Mouse (Mus musculus) heart, postnatal 25 days (tissue): Measurements from ENCODE around the gene 4931409K22Rik. TPM values are rescaled to one million over a fixed set of nuclear protein-coding genes. Genes with fewer than 3 reads are reported as not detected.

ENCODE experiments used
- DNase-seq: peaks from one replicate; pipeline ENCODE4 v3.0.0; 2022; ENCODE audit warnings: low spot score
- intact Hi-C: fragments of 180-260 bp; cut with DNase I; formaldehyde crosslinking; loops from one replicate; pipeline ENCODE4 v1.15.1; 2025
- total RNA-seq, 2 experiments: library from RNA; stranded (reverse); gene quantifications; 2 replicates each; pipeline ENCODE4 v1.2.3; 2021

4931409K22Rik gene
- total RNA-seq, 2 experiments from 2014 or later: not detected

- intact Hi-C loops: no loop called here
- DNase-seq: no peak
Observed at GRCm38 (mm10) chr5:24551317-24551688, 5.3 kb downstream of the 4931409K22Rik start.

GRCm38 (mm10) chr5:24550598-24551316 lies 5.9 kb downstream of the 4931409K22Rik start:
- intact Hi-C loops: no loop called here
- DNase-seq: no peak

GRCm38 (mm10) chr5:24542643-24543042 lies 14.0 kb downstream of the 4931409K22Rik start:
- DNase-seq: no peak
- intact Hi-C loops: no loop called here

GRCm38 (mm10) chr5:24541144-24541569 lies 15.5 kb downstream of the 4931409K22Rik start:
- DNase-seq: no peak
- intact Hi-C loops: no loop called here

GRCm38 (mm10) chr5:24540387-24541143 lies 16.0 kb downstream of the 4931409K22Rik start, which contains the start of gene Asb10:
Gene Asb10 (minus strand): TSS chr5:24540978.
- intact Hi-C loops: no loop called here
- peak; percentile 55 for DNase-seq

- no peak for DNase-seq
- intact Hi-C loops: no loop called here
Observed at GRCm38 (mm10) chr5:24539571-24540296, 16.9 kb downstream of the 4931409K22Rik start.

GRCm38 (mm10) chr5:24537618-24538017 lies 19.0 kb downstream of the 4931409K22Rik start:
- intact Hi-C loops: no loop called here
- DNase-seq: no peak

- DNase-seq: no peak
- intact Hi-C loops: no loop called here
Observed at GRCm38 (mm10) chr5:24536511-24536910, 20.1 kb downstream of the 4931409K22Rik start.

GRCm38 (mm10) chr5:24535731-24536130 lies 20.9 kb downstream of the 4931409K22Rik start:
- DNase-seq: no peak
- intact Hi-C loops: no loop called here

GRCm38 (mm10) chr5:24534292-24534691 lies 22.3 kb downstream of the 4931409K22Rik start:
- intact Hi-C loops: loop anchor here (5.0 kb wide), 3 partner anchors 43 to 118 kb away; partner anchors contain the start of gene Abcf2

GRCm38 (mm10) chr5:24533391-24533790 lies 23.2 kb downstream of the 4931409K22Rik start:
- intact Hi-C loops: loop anchor here (5.0 kb wide), 3 partner anchors 44 to 119 kb away; partner anchors contain the start of gene Abcf2
- DNase-seq: no peak

More at GRCm38 (mm10) chr5:24534292-24534691, 22.3 kb downstream of the 4931409K22Rik start:
- DNase-seq: no peak

GRCm38 (mm10) chr5:24530042-24530689 lies 26.4 kb downstream of the 4931409K22Rik start:
- peak; percentile 79 for DNase-seq
- intact Hi-C loops: loop anchor here (1.0 to 5.0 kb wide), 4 partner anchors 20 to 122 kb away; partner anchors contain the start of gene Abcf2

- DNase-seq: no peak
- intact Hi-C loops: no loop called here
Observed at GRCm38 (mm10) chr5:24527780-24528179, 28.8 kb downstream of the 4931409K22Rik start.

- intact Hi-C loops: no loop called here
- DNase-seq: no peak
Observed at GRCm38 (mm10) chr5:24526889-24527230, 29.7 kb downstream of the 4931409K22Rik start, which contains the start of gene Gbx1. Gene Gbx1 (minus strand): TSS chr5:24527202.

- DNase-seq: no peak
- intact Hi-C loops: no loop called here
Observed at GRCm38 (mm10) chr5:24526190-24526888, 30.3 kb downstream of the 4931409K22Rik start.

- intact Hi-C loops: no loop called here
- no peak for DNase-seq
Observed at GRCm38 (mm10) chr5:24525360-24526189, 31.0 kb downstream of the 4931409K22Rik start.

- intact Hi-C loops: no loop called here
- no peak for DNase-seq
Observed at GRCm38 (mm10) chr5:24524522-24524921, 32.1 kb downstream of the 4931409K22Rik start.

GRCm38 (mm10) chr5:24523806-24524205 lies 32.8 kb downstream of the 4931409K22Rik start:
- intact Hi-C loops: no loop called here
- DNase-seq: no peak
